Comparison of ENCODE assay signal across 8 mouse cellular contexts in genomic region chr12:56541068-56541467, GRCm38 (mm10). TPM values are rescaled to one million over a fixed set of nuclear protein-coding genes. Genes with fewer than 3 reads are reported as not detected.
DNase-seq lines count a peak whose midpoint lies in the region; ATAC-seq and TF ChIP-seq lines count a peak whose summit lies in the region.

No protein-coding gene starts in this region.

- H3K27ac ChIP-seq in liver, embryonic 12.5 days: no peak overlapping the region
- H3K27ac ChIP-seq in intestine, embryonic 16.5 days (ENCODE audit: low read length): no peak overlapping the region
- no peak overlapping the region for H3K27ac ChIP-seq in midbrain, postnatal 0 days (ENCODE audit: low read depth, low read length)

- no peaks in the 10 kb centered on the region for H3K36me3 ChIP-seq in liver, embryonic 12.5 days
- no peaks in the 10 kb centered on the region for H3K36me3 ChIP-seq in intestine, embryonic 16.5 days (ENCODE audit: control insufficient read depth, insufficient read depth, low read length)
- no peaks in the 10 kb centered on the region for H3K36me3 ChIP-seq in midbrain, postnatal 0 days (ENCODE audit: insufficient read depth, low read length)

- H3K4me1 ChIP-seq in liver, embryonic 12.5 days: no peaks in the 10 kb centered on the region
- peaks cover 4% of the 10 kb centered on the region; the same call in 1 of the 2 replicates for H3K4me1 ChIP-seq in intestine, embryonic 16.5 days (ENCODE audit: control insufficient read depth, insufficient read depth, low read length)
- no peaks in the 10 kb centered on the region for H3K4me1 ChIP-seq in midbrain, postnatal 0 days (ENCODE audit: insufficient read depth, low read length)

- no peak for ATAC-seq in liver, embryonic 12.5 days
- 0 out of 2 replicates have a peak, but pooled peaks have one; percentile 44 for ATAC-seq in intestine, embryonic 16.5 days
- peak; percentile 55 for ATAC-seq in midbrain, postnatal 0 days (ENCODE audit: low FRiP score)

- no peaks in the 10 kb centered on the region for H3K9me3 ChIP-seq in liver, embryonic 12.5 days (replicated peaks)
- no peaks in the 10 kb centered on the region for H3K9me3 ChIP-seq in intestine, embryonic 16.5 days (ENCODE audit: control insufficient read depth, low read length)
- no peaks in the 10 kb centered on the region for H3K9me3 ChIP-seq in midbrain, postnatal 0 days (ENCODE audit: low read length)

- H3K27me3 ChIP-seq in liver, embryonic 12.5 days (replicated peaks): peaks cover 80% of the 10 kb centered on the region
- H3K27me3 ChIP-seq in intestine, embryonic 16.5 days (replicated peaks; ENCODE audit: control insufficient read depth, insufficient read depth, low read length): peaks cover 65% of the 10 kb centered on the region
- peaks cover 61% of the 10 kb centered on the region for H3K27me3 ChIP-seq in midbrain, postnatal 0 days (ENCODE audit: insufficient read depth, low read length)

- WGBS in liver, embryonic 12.5 days (ENCODE audit: insufficient replicate concordance): 2% methylated on average over 14 of the region's 14 CpGs
- under 1% methylated on average over 14 of the region's 14 CpGs for WGBS in intestine, embryonic 16.5 days
- 1% methylated on average over 14 of the region's 14 CpGs for WGBS in midbrain, postnatal 0 days

- peak; percentile 66 for DNase-seq in liver
- DNase-seq in cerebellum, postnatal 10 days: peak; percentile 85 to 89
- DNase-seq in frontal cortex, postnatal 25 days (ENCODE audit: low spot score in 2 of 2): peak; percentile 56 to 67
- peak; percentile 67 to 75 for DNase-seq in left cerebral cortex, postnatal 36 days (ENCODE audit: low spot score in 2 of 2)
- peak; percentile 73 for DNase-seq in midbrain, postnatal 0 days (ENCODE audit: low spot score)
- DNase-seq in testis, postnatal 10 days (ENCODE audit: low spot score): peak; percentile 84

- TF ChIP-seq CTCF in midbrain, postnatal 0 days (IDR thresholded peaks at IDR 0.05): peak; percentile 88

- H3K4me3 ChIP-seq in liver, embryonic 12.5 days: no peak overlapping the region
- H3K4me3 ChIP-seq in intestine, embryonic 16.5 days (ENCODE audit: low read length): no peak overlapping the region
- no peak overlapping the region for H3K4me3 ChIP-seq in midbrain, postnatal 0 days (ENCODE audit: low read depth, low read length)

- no peak overlapping the region for H3K4me2 ChIP-seq in liver, embryonic 12.5 days
- no peak overlapping the region for H3K4me2 ChIP-seq in intestine, embryonic 16.5 days (ENCODE audit: low read depth, low read length)
- H3K4me2 ChIP-seq in midbrain, postnatal 0 days (ENCODE audit: low read depth, low read length, poor library complexity, severe bottlenecking): no peak overlapping the region

- intact Hi-C loops in left cerebral cortex, postnatal 36 days (cut with DNase I): loop anchor here (2.0 kb wide), 1 partner anchor 652 kb away; no protein-coding TSS in a partner anchor

- no peak overlapping the region for H3K9ac ChIP-seq in liver, embryonic 12.5 days
- H3K9ac ChIP-seq in intestine, embryonic 16.5 days (ENCODE audit: low read depth, low read length): no peak overlapping the region
- no peak overlapping the region for H3K9ac ChIP-seq in midbrain, postnatal 0 days (replicated peaks; ENCODE audit: low read length, poor library complexity, severe bottlenecking)

RNA-seq across cellular contexts. Expression of gene Nkx2-1, which starts 4.4 kb away (rescaled TPM):
- not detected in 2 replicates for polyA plus RNA-seq in liver, embryonic 12.5 days (2016; fragmentation: Nextera tagmentation; extraction: Ambion mirVana)
- not detected in 2 replicates for polyA plus RNA-seq in intestine, embryonic 16.5 days (2015; fragmentation: Nextera tagmentation; extraction: Ambion mirVana)
- under 1 TPM; 0.23 to 0.44 TPM for total RNA-seq in left cerebral cortex, postnatal 36 days (2021)
- total RNA-seq in midbrain, postnatal 0 days (2014; rRNA removed): 0.19 and 1.6 TPM in 2 replicates
- polyA plus RNA-seq in midbrain, postnatal 0 days (2015; fragmentation: Nextera tagmentation; extraction: Ambion mirVana): 5.1 and 7.6 TPM in 2 replicates
